Mouse (Mus musculus): ENCODE results near the gene Gm17334. TPM values are rescaled to one million over a fixed set of nuclear protein-coding genes. Genes with fewer than 3 reads are reported as not detected.

Gene Gm17334
- polyA plus RNA-seq, 1 experiment from 2014 or later: not detected

DNA sequence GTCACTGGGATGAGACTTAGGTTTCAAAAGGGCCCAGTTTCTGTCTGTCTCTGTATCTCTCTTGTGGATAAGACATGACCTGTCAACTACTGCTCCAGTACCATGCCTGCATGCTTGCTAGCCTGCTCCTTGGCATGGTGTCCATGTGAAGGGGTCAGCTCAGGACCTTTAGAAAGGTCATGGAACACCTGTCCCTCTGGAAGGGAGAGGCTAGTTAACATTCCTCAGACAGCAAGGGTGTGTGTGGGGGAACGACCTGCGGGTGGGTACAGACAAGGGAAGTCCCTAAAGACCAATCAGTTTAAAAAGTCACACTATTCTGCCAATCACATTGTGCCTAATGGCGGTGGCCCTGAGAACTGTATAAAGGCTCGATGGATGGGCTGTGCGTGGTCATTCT, 28.0 kb upstream of the Gm17334 start:
- no peak for DNase-seq (ENCODE audit: low spot score, missing footprints)
- Histone ChIP-seq H3K9me3 (ENCODE audit: control insufficient read depth, low read length) (no peaks in the 10 kb centered on the region), H3K4me3 (ENCODE audit: low read depth, low read length) (no peak overlapping the region), H3K9ac (ENCODE audit: low read length) (no peak overlapping the region), H3K36me3 (ENCODE audit: control insufficient read depth, insufficient read depth, low read length) (no peaks in the 10 kb centered on the region), H3K27me3 (ENCODE audit: control insufficient read depth, insufficient read depth, low read length) (no peaks in the 10 kb centered on the region), H3K27ac (ENCODE audit: low read depth, low read length) (no peak overlapping the region), H3K4me2 (no peak overlapping the region), H3K4me1 (ENCODE audit: control insufficient read depth, insufficient read depth, low read length) (no peaks in the 10 kb centered on the region)
- 90% methylated on average over 5 of the region's 5 CpGs for WGBS
- no peak for ATAC-seq (ENCODE audit: low FRiP score)

DNA sequence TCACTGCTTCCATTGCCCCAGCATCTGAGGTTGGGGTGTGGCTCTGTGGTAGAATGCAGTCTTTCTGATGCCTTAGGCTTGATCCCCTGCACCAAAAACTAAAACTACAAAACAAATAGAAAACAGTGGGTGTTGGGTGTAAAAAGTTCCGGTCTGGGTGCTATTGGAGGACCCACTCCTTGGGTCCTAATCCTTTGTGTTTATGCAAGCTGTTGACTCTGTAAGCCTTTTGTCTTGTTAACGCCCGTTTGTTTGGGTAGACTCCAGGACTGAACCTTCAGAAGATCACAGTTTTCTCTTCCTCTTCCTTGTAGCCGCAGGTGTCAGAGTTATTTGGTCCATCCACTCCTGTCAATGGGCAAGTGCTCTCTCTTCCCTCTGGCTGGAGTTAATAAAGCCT, 27.0 kb upstream of the Gm17334 start:
- DNase-seq (ENCODE audit: low spot score, missing footprints) (no peak), ATAC-seq (ENCODE audit: low FRiP score) (no peak)
- no peaks in the 10 kb centered on the region for H3K4me1 ChIP-seq (ENCODE audit: control insufficient read depth, insufficient read depth, low read length)
- no peak overlapping the region for H3K9ac ChIP-seq (ENCODE audit: low read length)
- H3K27me3 ChIP-seq (ENCODE audit: control insufficient read depth, insufficient read depth, low read length): no peaks in the 10 kb centered on the region
- WGBS: 61% methylated on average over 4 of the region's 4 CpGs
- no peak overlapping the region for H3K4me2 ChIP-seq
- no peaks in the 10 kb centered on the region for H3K36me3 ChIP-seq (ENCODE audit: control insufficient read depth, insufficient read depth, low read length)
- H3K4me3 ChIP-seq (ENCODE audit: low read depth, low read length): no peak overlapping the region
- no peak overlapping the region for H3K27ac ChIP-seq (ENCODE audit: low read depth, low read length)
- H3K9me3 ChIP-seq (ENCODE audit: control insufficient read depth, low read length): no peaks in the 10 kb centered on the region

DNA sequence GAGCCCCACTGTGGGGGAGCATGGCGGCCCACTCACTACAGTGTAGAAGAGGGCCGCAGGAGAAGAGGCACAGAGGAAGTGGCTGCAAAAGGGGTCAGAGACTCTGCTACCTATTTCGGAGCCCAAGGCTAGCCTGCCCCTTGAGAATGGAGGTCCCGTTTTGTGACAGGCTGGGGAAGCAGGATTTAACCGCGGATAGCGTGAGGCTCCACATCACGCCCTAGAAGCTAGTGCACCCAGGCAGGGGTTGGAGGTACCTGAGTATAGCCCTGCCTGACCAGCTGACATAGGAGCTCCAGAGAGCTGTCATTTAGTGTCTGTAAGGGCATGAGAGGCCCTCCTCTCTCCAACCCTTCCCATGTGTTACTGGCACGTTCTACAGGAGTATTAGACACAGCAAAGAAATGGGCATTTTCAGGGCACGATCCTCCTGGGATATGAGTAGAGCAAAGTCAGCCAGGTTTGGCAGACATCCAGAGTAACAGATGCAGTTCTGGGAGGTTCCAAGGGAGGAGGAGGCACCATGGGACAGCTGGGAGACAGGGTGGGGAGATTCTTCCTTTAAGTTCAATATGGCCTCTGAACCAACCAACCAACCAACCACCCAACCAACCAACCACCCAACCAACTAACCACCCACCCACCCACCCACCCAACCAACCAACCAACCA, 25.2 kb upstream of the Gm17334 start:
- WGBS: 92% methylated on average over 10 of the region's 10 CpGs
- H3K9ac ChIP-seq (ENCODE audit: low read length): no peak overlapping the region

DNA sequence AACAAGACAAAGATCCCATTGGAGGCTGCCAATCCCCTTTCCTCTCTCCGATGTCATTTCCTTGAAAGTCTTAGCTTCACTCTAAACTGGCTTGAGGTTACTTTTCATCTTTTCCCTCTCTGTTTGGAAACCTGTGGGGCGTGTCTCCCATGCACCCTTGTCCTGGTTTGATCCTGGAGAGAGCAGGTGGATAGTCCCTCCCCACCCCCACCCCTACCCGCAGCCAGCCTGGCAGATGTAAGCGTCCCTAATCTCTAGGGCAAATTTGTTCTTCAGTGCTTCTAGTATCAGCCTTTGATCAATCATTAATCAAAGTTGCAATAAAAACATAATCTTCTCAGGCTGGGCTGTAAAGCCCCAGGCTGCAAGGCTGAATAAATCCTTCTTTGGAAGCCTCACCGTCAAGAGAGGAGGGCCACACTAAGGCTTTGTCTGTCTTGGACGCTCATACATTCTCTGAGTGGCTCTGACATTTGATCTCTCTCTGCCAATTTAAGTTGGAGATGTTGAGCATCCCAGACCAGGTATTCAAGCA, 24.5 kb upstream of the Gm17334 start:
- no peaks in the 10 kb centered on the region for H3K4me1 ChIP-seq (ENCODE audit: control insufficient read depth, insufficient read depth, low read length)
- DNase-seq (ENCODE audit: low spot score, missing footprints) (no peak), ATAC-seq (ENCODE audit: low FRiP score) (no peak)
- H3K9me3 ChIP-seq (ENCODE audit: control insufficient read depth, low read length): no peaks in the 10 kb centered on the region
- H3K4me2 ChIP-seq: no peak overlapping the region
- H3K27me3 ChIP-seq (ENCODE audit: control insufficient read depth, insufficient read depth, low read length): no peaks in the 10 kb centered on the region
- no peak overlapping the region for H3K9ac ChIP-seq (ENCODE audit: low read length)
- H3K4me3 ChIP-seq (ENCODE audit: low read depth, low read length): no peak overlapping the region
- H3K36me3 ChIP-seq (ENCODE audit: control insufficient read depth, insufficient read depth, low read length): no peaks in the 10 kb centered on the region
- no peak overlapping the region for H3K27ac ChIP-seq (ENCODE audit: low read depth, low read length)
- 50% methylated on average over 6 of the region's 6 CpGs for WGBS

More for the DNA sequence above, 25.2 kb upstream of the Gm17334 start:
- Histone ChIP-seq H3K4me3 (ENCODE audit: low read depth, low read length) (no peak overlapping the region), H3K36me3 (ENCODE audit: control insufficient read depth, insufficient read depth, low read length) (no peaks in the 10 kb centered on the region), H3K27me3 (ENCODE audit: control insufficient read depth, insufficient read depth, low read length) (no peaks in the 10 kb centered on the region), H3K9me3 (ENCODE audit: control insufficient read depth, low read length) (no peaks in the 10 kb centered on the region), H3K4me1 (ENCODE audit: control insufficient read depth, insufficient read depth, low read length) (no peaks in the 10 kb centered on the region), H3K27ac (ENCODE audit: low read depth, low read length) (no peak overlapping the region), H3K4me2 (no peak overlapping the region)
- DNase-seq (ENCODE audit: low spot score, missing footprints) (no peak), ATAC-seq (ENCODE audit: low FRiP score) (no peak)

DNA sequence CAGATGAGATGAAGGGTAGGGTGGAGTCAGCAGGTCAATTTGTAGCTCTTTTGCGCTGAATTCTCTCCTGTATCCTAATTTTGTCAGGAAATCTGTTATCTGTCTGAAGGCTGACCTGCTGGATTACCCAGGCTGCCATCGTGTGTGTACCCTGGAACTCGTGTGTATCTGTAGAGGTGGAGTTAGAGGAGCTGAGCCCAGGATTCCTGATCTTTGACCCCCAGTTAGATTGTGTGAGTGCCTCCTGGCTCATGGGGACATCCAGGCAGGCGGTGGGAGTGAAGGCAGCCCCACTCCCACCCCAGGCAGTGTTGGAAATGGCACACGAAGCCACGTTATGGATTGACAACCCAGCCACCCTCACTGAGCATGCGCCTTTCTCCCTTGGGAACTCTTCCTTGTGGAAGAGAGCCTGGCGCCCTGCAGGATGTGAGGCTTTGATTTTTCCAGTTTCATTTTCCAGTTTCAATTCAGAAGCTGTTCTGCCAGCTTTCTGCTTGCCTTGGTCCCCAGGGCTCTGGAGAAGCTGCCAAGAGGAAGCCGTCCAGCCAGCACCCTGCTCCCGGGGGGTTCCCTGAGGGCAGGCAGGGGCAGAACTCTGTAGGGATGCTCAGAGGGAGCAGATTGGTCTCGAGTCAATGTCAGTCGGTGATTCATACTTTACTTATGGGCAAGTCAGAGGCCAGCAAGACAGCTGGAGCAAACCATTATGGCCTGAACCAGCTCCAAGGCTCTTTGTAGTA, 23.6 kb upstream of the Gm17334 start:
- no peaks in the 10 kb centered on the region for H3K36me3 ChIP-seq (ENCODE audit: control insufficient read depth, insufficient read depth, low read length)
- no peaks in the 10 kb centered on the region for H3K9me3 ChIP-seq (ENCODE audit: control insufficient read depth, low read length)
- H3K27ac ChIP-seq (ENCODE audit: low read depth, low read length): no peak overlapping the region
- no peaks in the 10 kb centered on the region for H3K27me3 ChIP-seq (ENCODE audit: control insufficient read depth, insufficient read depth, low read length)
- 71% methylated on average over 12 of the region's 12 CpGs for WGBS
- no peaks in the 10 kb centered on the region for H3K4me1 ChIP-seq (ENCODE audit: control insufficient read depth, insufficient read depth, low read length)
- no peak overlapping the region for H3K4me3 ChIP-seq (ENCODE audit: low read depth, low read length)
- no peak overlapping the region for H3K9ac ChIP-seq (ENCODE audit: low read length)
- no peak overlapping the region for H3K4me2 ChIP-seq
- ATAC-seq (ENCODE audit: low FRiP score) (no peak), DNase-seq (ENCODE audit: low spot score, missing footprints) (no peak)

DNA sequence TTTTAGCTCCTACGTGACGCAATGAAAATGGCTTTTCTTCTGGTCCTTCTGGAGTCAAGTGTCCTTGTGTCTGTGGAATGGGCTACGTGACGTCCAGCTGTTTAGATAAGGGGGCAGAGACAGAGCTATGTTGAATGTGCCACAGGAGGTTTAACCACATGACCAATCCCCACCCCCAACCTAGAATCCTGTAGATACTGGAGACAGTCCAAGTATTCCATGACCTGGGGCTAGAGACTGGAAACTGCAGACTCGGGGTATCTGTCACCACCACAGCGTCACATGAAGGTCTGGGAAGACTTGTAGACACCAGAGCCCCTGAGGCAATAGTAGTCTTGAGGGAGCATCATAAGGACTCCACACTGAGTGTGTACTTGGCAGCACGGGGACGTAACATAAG, 22.8 kb upstream of the Gm17334 start:
- Histone ChIP-seq H3K27ac (ENCODE audit: low read depth, low read length) (no peak overlapping the region), H3K4me1 (ENCODE audit: control insufficient read depth, insufficient read depth, low read length) (no peaks in the 10 kb centered on the region), H3K9ac (ENCODE audit: low read length) (no peak overlapping the region), H3K27me3 (ENCODE audit: control insufficient read depth, insufficient read depth, low read length) (no peaks in the 10 kb centered on the region), H3K9me3 (ENCODE audit: control insufficient read depth, low read length) (no peaks in the 10 kb centered on the region), H3K4me2 (no peak overlapping the region), H3K4me3 (ENCODE audit: low read depth, low read length) (no peak overlapping the region), H3K36me3 (ENCODE audit: control insufficient read depth, insufficient read depth, low read length) (no peaks in the 10 kb centered on the region)
- WGBS: 86% methylated on average over 8 of the region's 8 CpGs
- DNase-seq (ENCODE audit: low spot score, missing footprints) (no peak), ATAC-seq (ENCODE audit: low FRiP score) (no peak)

DNA sequence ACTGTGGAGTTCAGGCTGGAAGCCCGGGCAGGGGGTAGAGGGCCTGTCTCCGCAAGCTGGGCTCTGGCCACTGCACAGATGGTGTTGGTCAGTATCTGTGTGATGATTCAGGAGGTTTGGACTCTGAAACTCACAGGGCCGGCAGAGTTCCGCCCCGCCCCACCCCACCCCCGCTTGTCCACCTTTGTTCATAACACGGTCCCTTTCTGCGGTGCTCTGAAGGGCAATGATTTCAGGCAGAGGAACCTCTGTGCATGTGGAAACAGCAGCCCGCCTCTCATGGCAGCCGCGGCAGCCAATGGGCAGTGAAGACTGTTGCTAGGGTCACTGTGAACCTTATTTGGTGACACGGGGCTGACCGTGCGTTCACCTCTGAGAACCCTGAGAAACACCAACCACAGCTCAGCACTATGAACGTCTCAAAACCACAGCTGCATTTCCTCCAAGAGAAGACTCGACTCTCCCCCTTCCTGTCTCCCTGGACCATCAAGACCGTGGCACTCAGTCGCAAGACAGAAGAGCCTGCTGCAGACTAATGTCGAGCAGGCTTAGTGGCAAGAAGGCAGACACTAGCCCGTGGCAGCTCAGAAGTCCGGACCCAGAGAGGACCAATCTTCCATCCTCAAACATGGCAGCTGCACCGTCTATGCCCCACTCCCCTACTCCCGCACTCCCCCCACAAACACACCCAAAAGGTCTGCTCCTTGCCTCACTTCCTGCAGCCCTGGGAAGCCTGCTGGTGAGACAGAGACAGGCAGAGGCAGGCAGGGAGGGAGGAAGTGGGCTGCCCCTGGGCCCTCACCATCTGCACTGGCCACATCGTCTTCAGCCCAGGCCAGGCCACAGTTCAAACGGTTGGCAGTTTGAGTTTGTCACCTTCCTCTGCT, 21.9 kb upstream of the Gm17334 start:
- no peak for ATAC-seq (ENCODE audit: low FRiP score)
- no peak overlapping the region for H3K27ac ChIP-seq (ENCODE audit: low read depth, low read length)

DNA sequence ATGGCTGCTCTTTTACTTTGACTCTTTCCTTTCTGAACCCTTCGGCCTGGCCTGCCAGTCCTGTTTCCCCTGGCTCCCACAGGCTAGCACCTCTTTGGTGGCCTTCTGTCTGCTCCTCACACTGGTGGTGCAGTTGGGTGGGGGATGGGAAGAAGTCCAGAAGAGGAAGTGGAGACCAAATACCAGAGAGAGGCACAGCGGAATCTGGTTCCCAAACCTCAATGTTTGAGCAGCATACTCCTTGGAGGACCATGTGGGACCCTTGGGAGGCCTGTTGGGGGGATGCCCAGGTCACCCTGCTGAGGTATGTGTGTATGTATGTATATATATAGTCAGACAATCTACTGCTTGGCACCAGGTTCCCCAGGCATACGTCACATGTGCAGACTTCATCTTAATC, 21.0 kb upstream of the Gm17334 start:
- DNase-seq (ENCODE audit: low spot score, missing footprints): no peak
- no peak overlapping the region for H3K4me3 ChIP-seq (ENCODE audit: low read depth, low read length)
- no peaks in the 10 kb centered on the region for H3K27me3 ChIP-seq (ENCODE audit: control insufficient read depth, insufficient read depth, low read length)
- no peaks in the 10 kb centered on the region for H3K4me1 ChIP-seq (ENCODE audit: control insufficient read depth, insufficient read depth, low read length)
- H3K9ac ChIP-seq (ENCODE audit: low read length): no peak overlapping the region
- WGBS: 88% methylated on average over 3 of the region's 3 CpGs
- H3K27ac ChIP-seq (ENCODE audit: low read depth, low read length): no peak overlapping the region
- no peaks in the 10 kb centered on the region for H3K36me3 ChIP-seq (ENCODE audit: control insufficient read depth, insufficient read depth, low read length)
- no peak for ATAC-seq (ENCODE audit: low FRiP score)
- no peaks in the 10 kb centered on the region; the same call in 1 of the 2 replicates for H3K9me3 ChIP-seq (ENCODE audit: control insufficient read depth, low read length)
- H3K4me2 ChIP-seq: no peak overlapping the region

More for the DNA sequence above, 21.9 kb upstream of the Gm17334 start:
- DNase-seq (ENCODE audit: low spot score, missing footprints): no peak
- 78% methylated on average over 25 of the region's 25 CpGs for WGBS
- H3K4me3 ChIP-seq (ENCODE audit: low read depth, low read length): no peak overlapping the region
- no peaks in the 10 kb centered on the region for H3K27me3 ChIP-seq (ENCODE audit: control insufficient read depth, insufficient read depth, low read length)
- H3K4me1 ChIP-seq (ENCODE audit: control insufficient read depth, insufficient read depth, low read length): no peaks in the 10 kb centered on the region
- no peak overlapping the region for H3K9ac ChIP-seq (ENCODE audit: low read length)
- no peak overlapping the region for H3K4me2 ChIP-seq
- no peaks in the 10 kb centered on the region for H3K36me3 ChIP-seq (ENCODE audit: control insufficient read depth, insufficient read depth, low read length)
- H3K9me3 ChIP-seq (ENCODE audit: control insufficient read depth, low read length): no peaks in the 10 kb centered on the region; the same call in 1 of the 2 replicates

All from midbrain, embryonic 11.5 days (tissue).